Mouse (Mus musculus): ENCODE measurements around the gene AI597479. TPM values are rescaled to one million over a fixed set of nuclear protein-coding genes. Genes with fewer than 3 reads are reported as not detected.

The AI597479 gene
- total RNA-seq, 2 experiments from 2014 or later: 9.2 to 9.8 TPM

GRCm38 (mm10) chr1:43162394-43162793 lies 63.9 kb downstream of the AI597479 start:
- no peak for DNase-seq

DNA sequence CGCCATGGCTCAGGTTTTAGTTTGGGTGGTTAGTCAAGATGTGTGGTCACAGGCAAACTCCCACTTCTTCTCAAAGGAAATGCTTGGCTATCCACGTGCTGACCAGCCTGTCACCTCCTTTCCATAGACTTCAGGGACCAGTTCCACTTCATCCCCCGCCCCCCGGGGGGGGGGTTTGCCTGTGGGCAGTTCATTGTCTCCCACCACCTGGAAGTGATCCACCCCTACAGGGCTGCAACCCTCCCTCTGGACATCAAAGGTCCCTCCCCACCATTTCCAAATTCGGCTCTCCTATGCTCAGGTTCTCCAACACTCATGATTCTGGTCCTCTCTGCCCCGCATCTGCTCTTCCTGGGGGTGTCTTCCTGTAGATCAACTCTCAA lies 64.6 kb downstream of the AI597479 start:
- peak; percentile 57 for DNase-seq

GRCm38 (mm10) chr1:43163467-43164418 lies 65.2 kb downstream of the AI597479 start:
- peak; percentile 83 for DNase-seq

GRCm38 (mm10) chr1:43164582-43164981 lies 66.1 kb downstream of the AI597479 start:
- no peak for DNase-seq

Other genes with a start within 250 kb of the AI597479 start
- gene Mrps9, start 247.5 kb upstream of the AI597479 start, total RNA-seq (2021): 10 to 100 TPM; 90.6 to 95.1 TPM
- gene Gpr45, start 145.8 kb upstream of the AI597479 start, total RNA-seq (2021): 1 to 10 TPM in 1 of 2 experiments, under 1 TPM in 1; 0.81 to 1.4 TPM
- 10 to 100 TPM; 16.3 to 17.3 TPM for gene Tgfbrap1, start 73 bp upstream of the AI597479 start, total RNA-seq (2021)
- gene Fhl2, start 98.3 kb downstream of the AI597479 start, total RNA-seq (2021): 1,000 to 10,000 TPM; 1,103 to 1,257 TPM

Measured in heart, postnatal 4 days (tissue).